ENCODE assay signal across 22 mouse cellular contexts in the genomic region with DNA sequence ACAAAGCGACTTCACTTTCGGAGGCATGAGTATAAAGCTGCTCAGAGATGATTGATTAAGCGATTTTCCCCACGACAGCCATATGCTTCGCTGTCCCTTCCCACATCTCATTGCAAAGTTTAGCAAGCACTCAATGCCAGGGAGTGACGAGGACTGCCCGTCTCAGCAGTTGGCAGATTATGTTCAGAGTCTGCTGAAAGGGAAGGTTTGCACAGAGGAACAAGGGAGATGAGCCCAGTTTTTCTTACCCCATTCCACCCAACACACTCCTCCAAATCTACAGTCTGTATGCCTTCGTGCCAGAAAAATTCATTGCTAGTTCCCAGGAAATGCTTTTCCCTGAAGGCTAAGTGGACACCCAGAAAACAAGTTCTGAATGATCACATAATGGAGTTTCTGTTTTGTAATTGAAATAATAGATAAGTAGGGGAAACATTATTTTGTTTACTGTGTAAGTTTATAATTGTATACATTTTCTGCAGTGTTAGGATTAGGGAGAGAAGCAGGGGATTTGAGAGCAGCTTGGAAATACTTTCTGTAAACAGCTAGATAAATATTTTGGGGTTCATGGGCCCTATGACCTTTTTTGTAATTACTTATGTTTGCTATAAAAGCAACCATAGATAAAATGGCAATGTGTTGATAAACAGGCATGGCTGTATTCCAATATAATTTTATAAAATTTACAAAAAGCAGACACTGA. TPM values are rescaled to one million over a fixed set of nuclear protein-coding genes. Genes with fewer than 3 reads are reported as not detected.
DNase-seq lines count a peak whose midpoint lies in the region; ATAC-seq and TF ChIP-seq lines count a peak whose summit lies in the region.
"Had no signal": no experiment of that assay in that cellular context is flagged by ENCODE, and none has a peak within 500 bp of the region (broad histone marks: within the 10 kb centered on the region; RNA-seq: fewer than 3 reads in every experiment).

No protein-coding gene starts in this region.

- 0 out of 2 replicates have a peak, but pooled peaks cover 5% of the 10 kb centered on the region for H3K4me1 ChIP-seq in intestine, embryonic 14.5 days (replicated peaks; ENCODE audit: control insufficient read depth, insufficient read depth, low read length)
- H3K4me1 ChIP-seq in intestine, postnatal 0 days (replicated peaks; ENCODE audit: control insufficient read depth, insufficient read depth, low read length): no peaks in the 10 kb centered on the region
- H3K4me1 ChIP-seq in lung, postnatal 0 days (ENCODE audit: insufficient read depth, low read depth, low read length): no peaks in the 10 kb centered on the region
- H3K4me1 ChIP-seq in stomach, postnatal 0 days (replicated peaks; ENCODE audit: control insufficient read depth, insufficient read depth): no peaks in the 10 kb centered on the region
- H3K4me1 ChIP-seq: forebrain, embryonic 10.5 days; limb, embryonic 15.5 days; midbrain, embryonic 10.5 days; neural tube, embryonic 13.5 days had no signal

- H3K9ac ChIP-seq in intestine, embryonic 14.5 days (ENCODE audit: low read length): no peak overlapping the region
- no peak overlapping the region for H3K9ac ChIP-seq in intestine, postnatal 0 days (ENCODE audit: low read depth, low read length)
- H3K9ac ChIP-seq in lung, postnatal 0 days (replicated peaks; ENCODE audit: low read depth): no peak overlapping the region
- no peak overlapping the region for H3K9ac ChIP-seq in stomach, postnatal 0 days (ENCODE audit: low read length)
- H3K9ac ChIP-seq: limb, embryonic 15.5 days; liver, embryonic 14.5 days; neural tube, embryonic 13.5 days had no signal

- H3K27me3 ChIP-seq in intestine, embryonic 14.5 days (replicated peaks; ENCODE audit: control insufficient read depth, insufficient read depth, low read length): no peaks in the 10 kb centered on the region
- H3K27me3 ChIP-seq in intestine, postnatal 0 days (replicated peaks; ENCODE audit: control insufficient read depth, insufficient read depth, low read length): no peaks in the 10 kb centered on the region
- no peaks in the 10 kb centered on the region for H3K27me3 ChIP-seq in lung, postnatal 0 days (replicated peaks; ENCODE audit: insufficient read depth, low read length)
- H3K27me3 ChIP-seq in stomach, postnatal 0 days (ENCODE audit: control insufficient read depth, insufficient read depth, low read length): no peaks in the 10 kb centered on the region
- H3K27me3 ChIP-seq: limb, embryonic 15.5 days; neural tube, embryonic 13.5 days had no signal

- no peaks in the 10 kb centered on the region for H3K9me3 ChIP-seq in intestine, embryonic 14.5 days (ENCODE audit: control insufficient read depth, low read length)
- H3K9me3 ChIP-seq in intestine, postnatal 0 days (ENCODE audit: control insufficient read depth): no peaks in the 10 kb centered on the region
- H3K9me3 ChIP-seq in lung, postnatal 0 days (ENCODE audit: low read length): no peaks in the 10 kb centered on the region
- H3K9me3 ChIP-seq in stomach, postnatal 0 days (ENCODE audit: control insufficient read depth, low read length): no peaks in the 10 kb centered on the region
- H3K9me3 ChIP-seq: forebrain, embryonic 10.5 days; limb, embryonic 15.5 days; midbrain, embryonic 10.5 days; neural tube, embryonic 13.5 days had no signal

- no peak for ATAC-seq in intestine, embryonic 14.5 days (replicated peaks; ENCODE audit: low FRiP score, low TSS enrichment, low read depth)
- ATAC-seq in intestine, postnatal 0 days: no peak
- ATAC-seq in lung, postnatal 0 days: no peak
- ATAC-seq in stomach, postnatal 0 days (ENCODE audit: low FRiP score, low TSS enrichment): no peak
- ATAC-seq: hindbrain, embryonic 16.5 days; midbrain, embryonic 16.5 days had no signal

- H3K4me2 ChIP-seq in intestine, embryonic 14.5 days (ENCODE audit: low read length): 0 out of 2 replicates have a peak overlapping the region, but pooled peaks have one; percentile 9
- no peak overlapping the region for H3K4me2 ChIP-seq in intestine, postnatal 0 days (replicated peaks; ENCODE audit: low read depth)
- peak overlapping the region; percentile 28; the same call in 1 of the 2 replicates for H3K4me2 ChIP-seq in lung, postnatal 0 days (replicated peaks; ENCODE audit: low read depth, low read length)
- H3K4me2 ChIP-seq in stomach, postnatal 0 days (replicated peaks; ENCODE audit: low read depth): 0 out of 2 replicates have a peak overlapping the region, but pooled peaks have one; percentile 24
- H3K4me2 ChIP-seq: heart, embryonic 11.5 days; limb, embryonic 15.5 days; neural tube, embryonic 13.5 days had no signal

- no peak for DNase-seq in intestine, embryonic 14.5 days (ENCODE audit: low spot score)
- peak; percentile 15 for DNase-seq in lung, postnatal 0 days (ENCODE audit: low spot score)
- no peak for DNase-seq in lung, postnatal 25 days (ENCODE audit: low spot score)
- DNase-seq in right cerebral cortex, postnatal 10 days (ENCODE audit: low spot score in 2 of 2): peak; percentile 34 to 38
- no peak for DNase-seq in stomach, postnatal 0 days (ENCODE audit: low spot score)
- DNase-seq in cerebellum, adult 18-20 months: no peak
- DNase-seq: adrenal gland, postnatal 25 days; cerebellum, adult 11 months; gastrocnemius, postnatal 10 days; kidney, adult 18-20 months; left cerebral cortex, postnatal 4 days had no signal

- H3K36me3 ChIP-seq in intestine, embryonic 14.5 days (ENCODE audit: control insufficient read depth, insufficient read depth, low read length): no peaks in the 10 kb centered on the region
- no peaks in the 10 kb centered on the region for H3K36me3 ChIP-seq in intestine, postnatal 0 days (ENCODE audit: control insufficient read depth, insufficient read depth)
- no peaks in the 10 kb centered on the region for H3K36me3 ChIP-seq in lung, postnatal 0 days (ENCODE audit: insufficient read depth, low read length)
- H3K36me3 ChIP-seq in stomach, postnatal 0 days (ENCODE audit: control insufficient read depth, insufficient read depth, low read length): no peaks in the 10 kb centered on the region
- H3K36me3 ChIP-seq: forebrain, embryonic 10.5 days; limb, embryonic 15.5 days; midbrain, embryonic 10.5 days; neural tube, embryonic 13.5 days had no signal

- no peak overlapping the region for H3K27ac ChIP-seq in intestine, embryonic 14.5 days (ENCODE audit: low read depth)
- no peak overlapping the region for H3K27ac ChIP-seq in intestine, postnatal 0 days (ENCODE audit: low read depth, low read length)
- no peak overlapping the region for H3K27ac ChIP-seq in lung, postnatal 0 days (ENCODE audit: low read length)
- H3K27ac ChIP-seq in stomach, postnatal 0 days (replicated peaks): no peak overlapping the region
- H3K27ac ChIP-seq: forebrain, embryonic 10.5 days; kidney, postnatal 0 days; limb, embryonic 15.5 days; liver, embryonic 14.5 days; midbrain, embryonic 10.5 days; neural tube, embryonic 13.5 days had no signal

- WGBS in intestine, embryonic 14.5 days: 46% methylated on average over 8 of the region's 8 CpGs
- WGBS in intestine, postnatal 0 days: 41% methylated on average over 8 of the region's 8 CpGs
- 32% methylated on average over 8 of the region's 8 CpGs for WGBS in lung, postnatal 0 days
- WGBS in stomach, postnatal 0 days: 18% methylated on average over 8 of the region's 8 CpGs

- no peak for TF ChIP-seq EP300 in lung, postnatal 0 days (IDR thresholded peaks at IDR 0.05)
- TF ChIP-seq EP300 in stomach, postnatal 0 days (optimal IDR thresholded peaks at IDR 0.05): no peak

- no peak overlapping the region for H3K4me3 ChIP-seq in intestine, embryonic 14.5 days (ENCODE audit: low read depth, low read length)
- H3K4me3 ChIP-seq in intestine, postnatal 0 days (ENCODE audit: low read depth, low read length): no peak overlapping the region
- no peak overlapping the region for H3K4me3 ChIP-seq in lung, postnatal 0 days (ENCODE audit: low read depth, low read length)
- no peak overlapping the region for H3K4me3 ChIP-seq in stomach, postnatal 0 days (ENCODE audit: low read depth, low read length)
- H3K4me3 ChIP-seq: forebrain, embryonic 10.5 days; limb, embryonic 15.5 days; midbrain, embryonic 10.5 days; myocyte; neural tube, embryonic 13.5 days had no signal

- TF ChIP-seq CTCF in intestine, postnatal 0 days (IDR thresholded peaks at IDR 0.05; ENCODE audit: low read depth): no peak
- no peak for TF ChIP-seq CTCF in lung, postnatal 0 days (IDR thresholded peaks at IDR 0.05)
- TF ChIP-seq CTCF in stomach, postnatal 0 days (IDR thresholded peaks at IDR 0.05; ENCODE audit: low read depth): no peak

RNA-seq across cellular contexts. Expression of a gene that starts 19.5 kb away (rescaled TPM):
- polyA plus RNA-seq in intestine, embryonic 14.5 days (2014; fragmentation: Nextera tagmentation; extraction: Ambion mirVana): 12.2 and 12.9 TPM in 2 replicates
- polyA plus RNA-seq in intestine, postnatal 0 days (2015; fragmentation: Nextera tagmentation; extraction: Ambion mirVana): 10.1 and 11.2 TPM in 2 replicates
- polyA plus RNA-seq in lung, postnatal 0 days (2015; fragmentation: Nextera tagmentation; extraction: Ambion mirVana): 8.4 and 11.4 TPM in 2 replicates
- polyA plus RNA-seq in stomach, postnatal 0 days (2015; fragmentation: Nextera tagmentation; extraction: Ambion mirVana): 24.7 and 28.6 TPM in 2 replicates

Comparison
In these comparisons a context has a peak if more than half of its experiments do, and no peak if none do; other contexts are left out.
1. DNase-seq: peak in lung, postnatal 0 days (single experiment) and right cerebral cortex, postnatal 10 days (2 of 2); none in intestine, embryonic 14.5 days (single experiment), lung, postnatal 25 days (single experiment), stomach, postnatal 0 days (single experiment) and cerebellum, adult 18-20 months (0 of 2).